Mouse (Mus musculus) neural tube, embryonic 12.5 days (tissue): ENCODE data around the gene Gm12216. TPM values are rescaled to one million over a fixed set of nuclear protein-coding genes. Genes with fewer than 3 reads are reported as not detected.
"Not testable (repeated sequence)": the region's sequence is repeated elsewhere in the genome, so short reads cannot be mapped to it uniquely, and the experiment has no call there.

Source experiments
- ATAC-seq: fragments of 200-750 bp; cut with Nextera tagmentation; 2 replicates; pipeline ENCODE4 v1.8.0; 2017; ENCODE audit warnings: low read depth, mild to moderate bottlenecking, moderate TSS enrichment, moderate library complexity; ENCODE audit not compliant: low FRiP score
- H3K27ac ChIP-seq: fragments of 300-500 bp; sonication (generic); 2 replicates; pipeline ENCODE4 v1.5.1; 2016
- H3K27me3 ChIP-seq: fragments of 300-500 bp; sonication (generic); replicated peaks from 2 replicates; pipeline ENCODE4 v1.6.1; 2016; ENCODE audit warnings: mild to moderate bottlenecking
- H3K36me3 ChIP-seq: fragments of 300-500 bp; sonication (generic); 2 replicates; pipeline ENCODE4 v1.6.1; 2016; ENCODE audit warnings: mild to moderate bottlenecking
- H3K4me1 ChIP-seq: fragments of 300-500 bp; sonication (generic); 2 replicates; pipeline ENCODE4 v1.6.1; 2016
- H3K4me2 ChIP-seq: fragments of 300-500 bp; sonication (generic); replicated peaks from 2 replicates; pipeline ENCODE4 v1.6.1; 2016; ENCODE audit warnings: mild to moderate bottlenecking
- H3K4me3 ChIP-seq: fragments of 300-500 bp; sonication (generic); 2 replicates; pipeline ENCODE4 v1.5.1; 2016
- H3K9ac ChIP-seq: fragments of 300-500 bp; sonication (generic); 2 replicates; pipeline ENCODE4 v1.6.1; 2016; ENCODE audit warnings: mild to moderate bottlenecking
- H3K9me3 ChIP-seq: fragments of 300-500 bp; sonication (generic); 2 replicates; pipeline ENCODE4 v1.6.1; 2016; ENCODE audit warnings: mild to moderate bottlenecking
- WGBS: fragments of 180-500 bp; shearing (Covaris S2); methylation state at CpG from one replicate; pipeline ENCODE4 v1.1.7; 2016; 5-methylcytosine and 5-hydroxymethylcytosine counted together
- polyA plus RNA-seq: library from polyadenylated mRNA; unstranded; fragments of >200 nt; fragmentation: Nextera tagmentation; extraction: Ambion mirVana; gene quantifications from 2 replicates; pipeline ENCODE4 v1.2.1, GENCODE M21; 2016

Gm12216 gene
- polyA plus RNA-seq, 1 experiment from 2014 or later: not detected

DNA sequence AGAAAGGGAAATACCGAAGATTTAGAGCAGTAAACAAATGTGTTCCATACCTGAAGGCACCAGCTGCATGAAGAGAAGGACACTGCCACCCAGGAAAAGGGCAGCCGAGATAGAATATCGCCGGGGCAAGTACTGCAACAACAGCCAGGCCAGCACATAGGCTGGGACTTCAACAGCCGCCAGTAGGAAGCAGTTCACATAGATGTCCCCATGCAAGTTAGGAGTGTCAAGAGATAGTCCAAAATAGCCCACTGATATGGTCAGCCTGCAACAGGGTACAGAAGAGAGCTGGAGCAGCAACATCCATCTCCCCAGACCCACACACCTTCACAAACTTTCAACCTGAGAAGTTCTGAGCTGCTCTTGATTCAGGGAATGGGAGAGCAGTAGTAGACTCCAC, 10.1 kb upstream of the Gm12216 start:
- no peak for ATAC-seq
- H3K27ac ChIP-seq: no peak overlapping the region
- H3K4me1 ChIP-seq: no peaks in the 10 kb centered on the region
- H3K27me3 ChIP-seq: no peaks in the 10 kb centered on the region
- no peak overlapping the region for H3K4me3 ChIP-seq
- H3K9ac ChIP-seq: no peak overlapping the region
- WGBS: 90% methylated on average over 5 of the region's 5 CpGs
- no peaks in the 10 kb centered on the region for H3K9me3 ChIP-seq
- H3K4me2 ChIP-seq: no peak overlapping the region
- peaks cover 12% of the 10 kb centered on the region for H3K36me3 ChIP-seq

DNA sequence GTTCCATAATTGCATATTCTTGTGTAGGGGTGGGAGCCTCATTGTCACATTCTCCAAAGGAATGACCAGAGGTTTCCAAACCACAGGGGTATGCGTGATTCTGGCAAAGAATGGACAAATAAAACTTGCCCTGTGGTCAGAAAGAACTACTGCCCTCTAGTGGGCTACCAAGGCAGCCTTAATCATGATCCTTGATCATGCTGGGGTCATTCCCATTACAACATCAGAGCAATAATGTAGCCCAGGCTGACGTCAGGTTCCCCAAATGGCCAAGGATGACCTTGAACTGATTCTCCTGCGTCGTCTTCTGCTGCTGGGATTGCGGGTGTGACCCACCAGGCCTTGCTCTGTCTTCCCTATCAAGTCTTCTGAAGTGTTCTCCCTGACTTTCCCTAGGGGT, 9.3 kb upstream of the Gm12216 start:
- not testable (repeated sequence) for H3K4me3 ChIP-seq, H3K27ac ChIP-seq
- WGBS: 48% methylated on average over 5 of the region's 5 CpGs

DNA sequence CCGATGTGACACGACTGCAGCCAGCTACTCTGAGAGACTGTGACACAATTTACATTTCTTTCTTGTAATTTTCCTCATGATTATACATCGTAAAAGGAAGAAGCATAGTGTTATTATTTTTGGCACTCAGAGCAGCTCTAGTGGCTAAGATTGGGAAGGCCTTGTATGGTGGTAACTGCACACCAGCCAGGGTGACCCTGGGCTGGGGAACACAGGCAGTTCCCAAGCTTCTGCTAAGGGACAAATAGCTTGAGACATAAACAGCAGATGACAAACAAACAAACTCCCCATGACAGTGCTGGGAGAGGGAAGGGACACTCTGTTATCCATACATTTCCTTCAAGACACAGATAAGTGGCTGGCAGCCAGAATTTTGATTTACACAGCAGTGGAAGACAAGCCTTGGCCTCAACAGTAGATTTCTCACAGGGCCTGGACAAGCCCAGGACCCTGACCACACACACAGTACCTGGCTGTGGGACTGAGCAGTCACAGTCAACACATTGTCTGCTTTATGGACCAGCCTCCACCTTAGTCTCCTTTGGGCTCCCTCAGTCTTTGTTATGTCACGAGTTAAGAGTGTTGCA, 5.8 kb upstream of the Gm12216 start:
- H3K9me3 ChIP-seq, H3K4me2 ChIP-seq, H3K4me1 ChIP-seq, H3K4me3 ChIP-seq, H3K36me3 ChIP-seq, H3K27ac ChIP-seq, H3K9ac ChIP-seq, ATAC-seq, H3K27me3 ChIP-seq: not testable (repeated sequence)
- WGBS: 86% methylated on average over 1 of the region's 4 CpGs

More for the DNA sequence above, 9.3 kb upstream of the Gm12216 start:
- H3K36me3 ChIP-seq: peaks cover 12% of the 10 kb centered on the region
- H3K4me2 ChIP-seq, ATAC-seq, H3K9me3 ChIP-seq, H3K9ac ChIP-seq, H3K27me3 ChIP-seq, H3K4me1 ChIP-seq: not testable (repeated sequence)

DNA sequence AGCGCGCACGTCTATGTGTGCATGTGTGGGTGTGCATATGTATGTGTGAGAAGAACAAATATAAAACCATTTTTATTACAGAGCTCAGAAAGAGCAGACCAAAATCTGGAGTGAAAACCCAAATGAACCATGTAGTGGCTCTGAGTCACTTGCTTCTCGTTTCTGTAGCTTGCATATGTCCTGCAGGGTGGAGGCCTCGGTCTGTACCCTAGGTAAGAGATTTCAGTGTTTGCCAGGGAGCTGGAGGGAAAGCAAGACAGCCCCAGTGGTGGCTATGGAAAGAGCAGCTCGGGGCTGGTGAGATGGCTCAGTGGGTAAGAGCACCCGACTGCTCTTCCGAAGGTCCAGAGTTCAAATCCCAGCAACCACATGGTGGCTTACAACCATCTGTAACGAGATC, 1.9 kb upstream of the Gm12216 start:
- ATAC-seq, H3K9ac ChIP-seq, H3K27ac ChIP-seq, H3K4me1 ChIP-seq, H3K9me3 ChIP-seq, H3K4me3 ChIP-seq, H3K27me3 ChIP-seq, H3K36me3 ChIP-seq, H3K4me2 ChIP-seq: not testable (repeated sequence)
- 76% methylated on average over 9 of the region's 9 CpGs for WGBS

DNA sequence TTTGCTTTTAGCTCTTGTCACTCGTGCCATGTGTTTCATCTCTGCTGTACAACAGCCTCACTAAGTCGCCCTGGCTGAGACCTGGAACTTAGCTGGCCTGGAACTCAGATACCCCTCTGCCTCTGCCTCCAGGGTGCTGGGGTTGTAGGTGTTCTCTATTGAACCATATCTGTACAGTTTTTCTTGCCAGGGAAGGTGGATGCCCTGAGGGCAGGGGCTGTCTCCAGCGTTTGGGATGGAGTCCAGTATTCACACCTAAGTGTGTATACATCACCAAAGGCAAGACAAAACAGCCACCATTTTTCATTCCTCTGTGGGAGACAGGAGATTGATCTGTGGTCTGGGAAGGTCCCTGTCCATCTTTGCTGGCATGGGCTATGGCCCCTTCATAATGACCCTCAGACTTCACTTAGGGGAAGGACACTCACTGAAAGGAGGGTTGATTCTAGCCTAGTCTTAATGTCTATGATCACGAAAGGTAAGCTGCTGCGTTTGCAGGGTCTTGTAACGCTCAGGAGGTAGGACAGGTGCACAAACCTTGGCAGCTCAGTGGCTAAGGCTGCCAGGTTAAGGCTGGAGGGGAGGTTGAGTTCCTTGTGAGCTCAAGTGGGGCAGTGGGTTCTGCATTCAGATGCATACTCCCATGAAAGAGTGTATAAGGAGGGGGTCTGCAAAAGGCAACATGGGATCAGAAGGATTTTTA, 847 bp downstream of the Gm12216 start:
- no peaks in the 10 kb centered on the region for H3K9me3 ChIP-seq
- no peak overlapping the region for H3K9ac ChIP-seq
- H3K27me3 ChIP-seq: peaks cover 6% of the 10 kb centered on the region; the same call in 1 of the 2 replicates
- peak overlapping the region; percentile 72 for H3K4me2 ChIP-seq
- ATAC-seq: no peak
- no peaks in the 10 kb centered on the region for H3K36me3 ChIP-seq
- no peak overlapping the region for H3K27ac ChIP-seq
- no peaks in the 10 kb centered on the region; the same call in 1 of the 2 replicates for H3K4me1 ChIP-seq
- WGBS: 80% methylated on average over 6 of the region's 6 CpGs
- H3K4me3 ChIP-seq: no peak overlapping the region

DNA sequence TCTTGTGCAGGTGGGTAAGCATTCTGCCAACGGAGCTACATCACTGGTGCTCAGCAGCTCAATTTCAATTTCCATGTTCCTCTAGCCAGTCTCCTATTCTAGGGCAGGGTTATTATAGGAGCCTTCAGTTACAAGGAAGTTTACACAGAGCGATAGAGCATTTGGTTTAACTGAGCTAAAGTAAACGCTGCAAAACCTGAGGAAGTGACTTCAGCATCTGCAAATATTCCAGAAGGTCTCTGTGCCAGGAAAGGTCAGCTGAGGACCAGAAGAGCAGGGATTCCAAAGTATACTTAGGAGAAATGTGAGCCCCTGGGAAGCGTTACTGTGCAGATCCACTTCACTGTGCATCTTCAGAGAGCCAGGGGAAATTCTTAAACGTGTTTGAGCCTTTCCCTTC, 5.4 kb downstream of the Gm12216 start:
- no peaks in the 10 kb centered on the region; the same call in 1 of the 2 replicates for H3K4me1 ChIP-seq
- no peak overlapping the region for H3K4me2 ChIP-seq
- no peaks in the 10 kb centered on the region for H3K9me3 ChIP-seq
- H3K4me3 ChIP-seq: no peak overlapping the region
- H3K36me3 ChIP-seq: no peaks in the 10 kb centered on the region
- H3K9ac ChIP-seq: no peak overlapping the region
- no peak for ATAC-seq
- H3K27ac ChIP-seq: no peak overlapping the region
- 66% methylated on average over 5 of the region's 5 CpGs for WGBS
- H3K27me3 ChIP-seq: peaks cover 6% of the 10 kb centered on the region; the same call in 1 of the 2 replicates

- Histone ChIP-seq H3K9me3 (no peaks in the 10 kb centered on the region), H3K4me3 (no peak overlapping the region), H3K9ac (no peak overlapping the region), H3K4me1 (no peaks in the 10 kb centered on the region), H3K4me2 (no peak overlapping the region), H3K36me3 (no peaks in the 10 kb centered on the region), H3K27ac (no peak overlapping the region), H3K27me3 (no peaks in the 10 kb centered on the region)
- WGBS: 47% methylated on average over 5 of the region's 5 CpGs
- no peak for ATAC-seq
Observed at GRCm38 (mm10) chr11:53851795-53852194, 7.3 kb downstream of the Gm12216 start.

- H3K36me3 ChIP-seq: no peaks in the 10 kb centered on the region
- 32% methylated on average over 9 of the region's 9 CpGs for WGBS
- H3K9me3 ChIP-seq: no peaks in the 10 kb centered on the region
- no peak overlapping the region for H3K4me3 ChIP-seq
- no peaks in the 10 kb centered on the region for H3K27me3 ChIP-seq
- no peak overlapping the region for H3K27ac ChIP-seq
- peak overlapping the region; percentile 22 for H3K4me2 ChIP-seq
- ATAC-seq: peak; percentile 29; the same call in 1 of the 2 replicates
- H3K4me1 ChIP-seq: no peaks in the 10 kb centered on the region
- no peak overlapping the region for H3K9ac ChIP-seq
Observed at GRCm38 (mm10) chr11:53849588-53850320, 9.3 kb downstream of the Gm12216 start.

DNA sequence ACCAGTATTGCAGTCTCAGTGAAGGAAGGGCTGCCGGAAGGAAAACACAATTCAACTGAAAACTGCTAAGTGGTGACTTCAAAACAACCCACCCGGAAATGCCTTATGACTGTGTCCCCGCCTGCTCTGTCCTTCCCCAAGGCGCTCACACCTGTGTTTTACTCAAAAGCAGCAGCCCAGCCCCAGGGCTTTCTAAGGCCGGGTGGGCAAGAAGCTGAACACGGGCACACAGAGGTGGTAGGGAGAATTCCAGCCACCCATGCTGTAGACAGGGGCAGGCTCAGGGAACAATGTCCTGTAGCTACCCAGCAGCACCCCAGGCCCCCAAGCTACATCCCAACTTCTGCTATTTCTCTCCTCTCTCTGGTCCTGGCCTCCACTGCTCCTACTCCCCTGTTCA, 13.4 kb downstream of the Gm12216 start:
- no peak overlapping the region for H3K4me3 ChIP-seq
- 80% methylated on average over 6 of the region's 6 CpGs for WGBS
- no peak overlapping the region for H3K9ac ChIP-seq
- no peak overlapping the region for H3K4me2 ChIP-seq
- no peak for ATAC-seq
- no peaks in the 10 kb centered on the region for H3K36me3 ChIP-seq
- no peak overlapping the region for H3K27ac ChIP-seq
- no peaks in the 10 kb centered on the region for H3K4me1 ChIP-seq
- H3K9me3 ChIP-seq: no peaks in the 10 kb centered on the region
- no peaks in the 10 kb centered on the region for H3K27me3 ChIP-seq

DNA sequence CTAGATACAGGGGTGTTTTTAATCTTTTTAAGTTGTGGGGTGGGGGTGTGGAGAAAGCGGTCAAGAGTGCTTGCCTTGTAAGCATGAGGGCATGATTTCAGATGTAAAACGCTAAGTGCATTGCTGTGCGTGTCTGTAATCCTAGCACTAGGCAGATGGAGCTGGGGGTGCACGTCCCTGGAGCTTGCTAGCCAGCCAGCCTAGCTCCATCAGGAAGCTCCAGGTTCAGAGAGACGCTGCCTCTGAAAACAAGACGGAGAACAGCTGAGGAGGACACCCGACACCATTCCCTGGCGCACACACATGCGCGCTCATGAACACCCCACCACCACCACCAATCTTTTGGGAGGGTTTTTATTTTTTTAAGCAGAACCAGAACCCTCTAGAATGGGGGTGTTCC, 15.9 kb downstream of the Gm12216 start:
- no peak for ATAC-seq
- Histone ChIP-seq H3K9me3 (no peaks in the 10 kb centered on the region), H3K4me2 (no peak overlapping the region), H3K27ac (no peak overlapping the region), H3K4me3 (no peak overlapping the region), H3K36me3 (no peaks in the 10 kb centered on the region), H3K9ac (no peak overlapping the region), H3K27me3 (no peaks in the 10 kb centered on the region), H3K4me1 (no peaks in the 10 kb centered on the region)
- 78% methylated on average over 10 of the region's 10 CpGs for WGBS

GRCm38 (mm10) chr11:53842161-53842581, 16.9 kb downstream of the Gm12216 start:
- H3K9ac ChIP-seq: no peak overlapping the region
- no peak overlapping the region for H3K4me3 ChIP-seq
- H3K4me1 ChIP-seq: no peaks in the 10 kb centered on the region
- H3K27ac ChIP-seq: no peak overlapping the region
- no peaks in the 10 kb centered on the region for H3K27me3 ChIP-seq
- ATAC-seq: no peak
- H3K36me3 ChIP-seq: no peaks in the 10 kb centered on the region
- H3K4me2 ChIP-seq: no peak overlapping the region
- WGBS: 64% methylated on average over 4 of the region's 4 CpGs
- H3K9me3 ChIP-seq: no peaks in the 10 kb centered on the region

GRCm38 (mm10) chr11:53841514-53841913, 17.5 kb downstream of the Gm12216 start:
- Histone ChIP-seq H3K4me3 (no peak overlapping the region), H3K9me3 (no peaks in the 10 kb centered on the region), H3K36me3 (no peaks in the 10 kb centered on the region), H3K27me3 (no peaks in the 10 kb centered on the region), H3K9ac (no peak overlapping the region), H3K4me2 (no peak overlapping the region), H3K27ac (no peak overlapping the region), H3K4me1 (no peaks in the 10 kb centered on the region)
- ATAC-seq: no peak
- WGBS: 85% methylated on average over 12 of the region's 12 CpGs
